Mouse (Mus musculus) heart, adult 8-10 months (tissue): ENCODE measurements at regions not wholly inside any gene's neighbourhood (a gene's known extent, or its start where the extent isn't known, plus 50 kb on each side); places are given as distances from the start of the nearest gene placed in this dataset.
A peak's percentile ranks its signal among the peaks of the same experiment; 100 is the strongest.

Experiments
- DNase-seq: peaks from one replicate; pipeline ENCODE4 v3.0.0; 2022; ENCODE audit warnings: low spot score

DNA sequence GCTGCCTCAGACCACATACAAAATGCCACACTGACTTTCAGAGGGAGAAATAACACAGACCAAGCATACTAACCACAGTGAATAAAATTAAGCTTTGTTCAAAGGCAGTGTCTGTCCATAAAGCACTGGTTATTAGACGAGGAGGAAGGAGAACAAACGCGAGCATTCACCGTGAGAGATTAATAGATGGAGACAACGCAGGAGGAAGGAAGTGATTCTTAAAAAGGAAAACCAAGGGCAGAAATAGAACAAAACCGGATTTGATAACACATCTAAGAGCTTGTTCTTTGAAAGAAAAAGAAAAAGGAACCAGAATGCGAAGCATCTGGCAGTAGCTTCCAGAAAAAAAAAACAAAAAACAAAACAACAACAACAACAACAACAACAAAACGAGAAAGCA is 86.3 kb upstream of the Irs2 start:
- no peak for DNase-seq

DNA sequence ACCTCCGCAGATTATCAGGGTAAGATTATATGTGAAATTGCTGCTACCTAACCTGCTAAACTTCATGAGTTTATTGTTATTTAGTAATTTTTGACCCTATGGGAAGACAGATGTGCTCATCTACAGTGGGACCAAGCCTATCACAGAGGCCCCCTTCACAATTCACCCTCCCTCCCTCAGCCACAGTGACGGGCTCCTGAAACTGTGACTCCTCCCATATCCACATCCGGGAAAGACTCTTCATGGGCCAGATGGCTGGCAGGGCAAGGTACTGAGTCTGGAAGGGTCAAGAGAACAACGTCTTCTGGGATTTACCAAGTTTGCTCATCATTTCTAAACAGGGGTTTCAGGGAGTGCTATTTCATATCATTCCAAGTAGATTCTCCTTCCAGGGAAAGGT is 84.1 kb upstream of the Irs2 start:
- DNase-seq: no peak

DNA sequence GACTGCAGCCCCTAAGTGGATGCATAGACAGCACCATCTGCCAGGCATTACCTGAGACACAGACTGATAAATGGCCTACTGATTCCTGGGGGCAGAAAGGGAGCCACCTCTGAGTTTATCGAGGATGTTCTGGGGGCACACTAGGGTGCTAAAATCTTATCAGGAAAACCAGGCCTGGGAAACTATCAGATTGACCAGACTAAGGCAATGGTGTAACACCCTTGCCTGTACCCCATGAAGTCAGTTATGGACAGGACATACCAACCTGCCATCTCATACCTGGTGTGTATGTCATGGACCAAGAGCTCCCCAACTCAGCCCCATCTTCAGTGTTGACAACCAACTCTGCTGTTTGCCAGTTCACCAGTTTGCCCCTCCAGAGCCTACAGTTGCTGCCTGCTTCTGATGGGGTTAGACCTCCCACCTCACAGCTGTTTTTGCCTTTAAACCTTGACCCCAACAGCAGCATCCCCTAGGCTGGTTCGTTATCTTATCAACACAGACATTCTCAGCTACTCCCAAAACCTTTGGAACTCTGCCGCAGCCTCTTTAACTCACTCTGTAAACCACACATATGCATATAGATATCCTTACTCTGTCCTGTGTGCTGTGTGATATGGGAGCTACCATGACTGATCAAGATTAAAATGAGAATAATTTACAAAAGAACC is 83.6 kb upstream of the Irs2 start:
- no peak for DNase-seq

DNA sequence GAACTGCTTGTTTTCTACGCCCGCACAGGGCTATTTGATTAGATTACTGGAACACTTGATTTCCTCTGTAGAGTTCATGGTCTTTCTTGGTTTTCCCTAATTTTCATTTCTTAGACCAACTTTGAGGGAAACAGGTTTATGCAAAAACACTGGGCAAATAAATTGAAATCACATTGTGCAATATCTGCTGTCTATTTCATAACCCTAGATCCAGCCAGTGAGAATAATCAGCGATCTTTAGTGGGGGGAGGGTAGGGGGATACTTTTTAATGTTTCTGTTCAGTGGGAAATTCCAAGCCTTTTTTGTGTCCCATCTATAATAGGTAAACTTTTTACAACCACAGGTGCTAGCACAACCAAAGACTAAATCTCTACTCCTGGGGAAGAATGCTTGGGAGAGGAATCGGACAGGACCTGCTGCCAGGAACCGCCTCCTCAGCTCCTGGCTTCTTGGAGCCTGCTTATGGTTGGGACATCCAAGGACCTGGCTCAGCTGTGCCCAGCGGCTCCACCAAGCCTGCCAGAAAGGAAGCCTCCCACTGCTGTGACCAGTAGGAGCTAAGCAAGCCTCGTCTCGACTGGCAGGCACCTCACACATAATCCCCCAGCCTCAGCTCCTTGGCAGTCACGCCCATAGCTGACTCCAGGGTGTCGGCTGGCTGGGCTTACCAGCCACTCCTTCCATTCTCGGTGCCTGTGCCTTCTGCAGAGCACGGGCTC is 80.8 kb upstream of the Irs2 start:
- peak; percentile 49 for DNase-seq

DNA sequence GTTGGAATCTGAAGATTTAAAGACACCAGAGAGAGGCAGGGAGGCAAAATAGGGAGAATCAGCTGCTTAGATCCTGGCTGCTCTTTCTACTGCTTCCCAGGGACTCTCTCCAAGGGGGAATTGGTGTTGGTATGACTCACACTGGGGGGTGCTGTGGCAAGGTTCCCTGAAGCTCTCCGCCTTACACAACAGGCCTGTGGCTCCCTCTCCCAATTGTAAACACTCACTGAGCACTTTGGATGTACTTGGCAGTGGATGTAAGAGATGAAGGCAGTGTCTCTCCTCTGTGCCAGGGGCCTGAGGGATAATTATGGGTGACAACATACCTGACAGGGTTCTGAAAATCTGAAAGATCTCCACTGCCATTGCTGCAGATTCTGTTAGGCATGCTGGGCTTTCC is 77.0 kb upstream of the Irs2 start:
- DNase-seq: peak; percentile 46

DNA sequence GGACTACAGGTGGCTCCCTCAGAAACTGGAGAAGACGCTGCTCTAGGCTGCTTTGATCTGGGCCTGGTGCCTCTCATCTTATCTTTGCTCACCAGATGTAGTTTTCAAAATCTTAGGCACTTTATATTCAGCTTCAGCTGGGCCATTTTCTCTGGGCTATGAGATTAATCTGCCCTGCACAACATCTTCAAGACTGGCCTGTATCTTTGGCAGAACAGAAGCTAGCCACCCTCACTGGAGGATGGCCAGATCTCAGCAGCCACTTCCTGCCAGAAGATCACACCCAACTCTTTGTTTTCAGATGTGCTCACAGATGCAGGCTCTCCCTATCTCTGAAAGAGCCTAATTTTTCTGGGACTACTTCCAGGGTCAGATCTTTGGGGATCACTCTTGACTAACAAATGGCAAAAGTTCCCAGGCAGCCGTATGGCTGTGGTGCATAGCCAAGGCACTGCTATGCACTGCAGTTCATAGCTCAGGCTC is 75.8 kb upstream of the Irs2 start:
- peak; percentile 65 for DNase-seq

DNA sequence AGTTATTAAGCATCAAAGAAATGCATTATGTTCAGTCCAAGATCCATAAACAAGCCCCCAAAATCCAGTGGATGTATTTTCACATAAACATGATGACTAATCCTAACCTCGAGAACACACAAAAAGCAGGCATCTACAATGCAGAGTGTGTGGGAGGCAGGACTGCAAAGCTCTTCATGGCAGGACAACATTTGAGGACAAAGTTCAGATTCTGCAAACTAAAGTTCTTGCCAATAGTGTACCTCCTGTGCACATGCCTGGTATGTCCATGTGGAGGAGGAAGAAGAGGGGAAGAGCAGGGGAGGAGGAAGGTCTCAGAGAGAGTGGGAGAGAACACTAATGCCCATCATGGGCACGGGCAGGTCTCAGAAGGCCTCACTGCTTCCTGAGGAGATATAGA is 72.6 kb upstream of the Irs2 start:
- DNase-seq: no peak

DNA sequence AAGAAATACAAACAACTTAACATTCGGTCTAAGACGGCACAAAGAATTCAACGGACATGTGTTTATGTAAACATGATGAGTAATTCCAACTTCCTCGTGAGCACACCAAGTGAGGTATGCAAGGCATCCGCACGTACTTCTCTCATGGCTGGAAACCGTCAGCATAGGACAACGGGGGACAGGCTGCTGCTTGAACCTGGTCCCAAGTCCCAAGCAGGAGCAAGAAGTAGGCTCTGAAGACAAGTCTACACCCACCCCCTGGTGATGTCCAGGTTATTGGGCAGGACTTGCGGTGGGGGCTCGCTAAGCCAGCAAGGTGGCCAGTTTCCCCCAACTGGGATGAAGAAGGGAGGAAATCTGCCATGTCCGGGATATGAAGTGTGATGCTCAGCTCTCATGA is 71.5 kb upstream of the Irs2 start:
- no peak for DNase-seq

DNA sequence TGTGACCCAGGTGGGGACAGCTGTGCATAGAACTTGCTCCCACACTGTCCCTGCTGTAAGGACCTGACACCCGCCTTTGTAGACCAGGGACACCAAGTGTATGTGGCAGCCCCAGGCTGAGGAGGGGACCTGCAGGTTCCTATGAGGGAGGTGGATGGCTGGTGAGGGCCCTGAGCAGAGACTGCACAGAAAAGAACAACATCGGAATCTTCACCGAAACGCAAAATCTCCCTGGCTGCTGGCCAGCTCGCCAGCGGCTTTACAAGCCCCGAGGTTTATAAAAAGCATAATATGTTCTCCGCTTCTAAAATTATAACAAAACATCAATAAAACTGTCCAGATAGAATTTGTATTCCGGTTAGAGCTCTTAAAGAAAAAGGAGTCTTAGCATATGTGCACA is 68.9 kb upstream of the Irs2 start:
- no peak for DNase-seq

DNA sequence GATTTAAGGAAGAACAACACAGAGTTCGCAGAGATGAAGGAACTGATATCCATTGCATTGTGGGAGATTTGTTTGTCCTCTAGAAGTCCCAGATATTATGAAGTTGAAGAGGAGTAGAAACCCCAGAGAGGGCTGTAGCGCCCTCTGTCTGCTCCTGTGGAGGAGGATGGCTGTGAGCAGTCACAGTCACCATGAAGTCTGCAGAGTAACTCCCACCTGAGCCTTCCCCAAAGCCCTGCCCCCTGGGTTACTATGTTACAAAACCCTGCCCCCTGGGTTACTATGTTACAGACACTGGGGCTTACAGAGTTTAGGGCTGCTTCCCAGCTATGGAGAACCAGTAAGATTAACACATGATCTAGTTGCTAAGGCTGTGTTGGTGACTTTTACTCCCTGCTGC is 62.9 kb upstream of the Irs2 start:
- DNase-seq: no peak

DNA sequence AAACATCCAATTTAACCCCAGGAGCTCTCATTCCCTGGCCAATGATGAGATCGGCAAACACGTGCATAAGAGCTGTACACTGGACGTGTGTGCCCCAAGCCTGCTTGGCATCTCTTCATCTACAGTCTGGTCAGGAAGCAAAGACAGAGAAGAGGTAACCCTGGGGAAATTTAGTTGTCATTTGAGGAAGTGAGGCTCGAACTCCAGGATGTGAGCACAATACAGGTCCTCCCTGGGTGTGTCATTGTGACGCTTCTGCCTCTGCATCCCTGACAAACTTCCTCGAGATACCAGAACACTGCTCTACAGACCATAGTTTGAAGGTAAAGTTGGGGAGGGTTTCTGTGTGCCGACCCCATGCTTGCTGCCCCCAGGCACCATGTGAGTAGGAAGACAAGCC is 59.2 kb upstream of the Irs2 start:
- no peak for DNase-seq

DNA sequence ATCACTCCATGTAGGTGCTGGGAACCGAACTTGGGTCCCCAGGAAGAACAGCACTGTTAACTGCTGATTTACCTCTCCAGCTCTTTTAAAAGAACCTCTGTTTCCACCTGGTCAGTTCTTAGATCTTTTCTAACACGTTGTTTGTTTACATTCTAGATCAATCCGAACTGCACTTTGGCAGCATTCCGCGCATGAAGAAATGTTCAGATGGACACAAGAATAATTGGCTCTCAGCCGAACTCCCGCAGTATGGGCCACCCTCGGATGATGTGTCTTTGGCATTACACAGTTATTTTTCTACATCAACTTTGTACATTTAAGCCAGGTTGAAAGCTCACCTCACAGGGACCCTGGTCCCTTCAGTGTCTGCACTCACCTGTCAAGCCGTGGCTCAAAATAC is 57.7 kb upstream of the Irs2 start:
- no peak for DNase-seq

DNA sequence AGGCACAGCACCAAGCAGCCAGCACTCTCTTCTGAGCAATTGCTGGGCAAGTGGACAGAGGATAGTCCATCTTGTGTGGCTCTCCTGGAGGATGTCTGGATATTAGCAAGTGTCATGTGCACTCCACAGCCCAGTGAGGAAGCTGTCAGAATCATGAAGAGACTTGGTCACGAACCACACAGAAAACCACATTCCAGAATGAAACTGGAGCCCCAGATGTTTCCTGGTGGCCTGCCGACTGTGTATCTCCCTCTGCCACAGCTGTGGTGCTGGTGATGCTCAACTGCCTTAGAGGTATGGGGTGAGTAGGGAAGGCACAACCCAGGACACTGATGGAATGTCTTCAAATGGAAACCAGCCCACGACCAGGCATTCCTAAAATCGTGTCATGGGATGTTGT is 57.0 kb upstream of the Irs2 start:
- no peak for DNase-seq

DNA sequence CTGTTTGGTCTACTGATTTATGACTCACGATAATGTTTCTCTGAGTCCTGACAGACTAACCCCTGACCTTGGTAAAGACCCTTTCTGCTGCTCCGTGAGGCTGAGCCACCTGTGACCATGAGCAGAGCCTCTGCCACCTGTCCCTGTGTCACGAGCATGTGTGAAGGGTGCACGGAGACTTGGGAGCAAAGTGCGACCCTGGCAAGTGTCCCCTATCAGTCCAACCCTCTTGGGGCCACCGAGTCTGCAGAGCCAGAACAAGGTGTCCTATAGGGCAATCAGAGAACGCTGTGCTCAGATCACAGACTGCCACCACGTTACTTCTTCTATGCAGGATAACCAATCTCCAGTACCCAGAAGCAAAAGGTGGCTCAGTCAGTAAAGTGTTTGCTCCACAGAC is 54.8 kb upstream of the Irs2 start:
- DNase-seq: no peak

DNA sequence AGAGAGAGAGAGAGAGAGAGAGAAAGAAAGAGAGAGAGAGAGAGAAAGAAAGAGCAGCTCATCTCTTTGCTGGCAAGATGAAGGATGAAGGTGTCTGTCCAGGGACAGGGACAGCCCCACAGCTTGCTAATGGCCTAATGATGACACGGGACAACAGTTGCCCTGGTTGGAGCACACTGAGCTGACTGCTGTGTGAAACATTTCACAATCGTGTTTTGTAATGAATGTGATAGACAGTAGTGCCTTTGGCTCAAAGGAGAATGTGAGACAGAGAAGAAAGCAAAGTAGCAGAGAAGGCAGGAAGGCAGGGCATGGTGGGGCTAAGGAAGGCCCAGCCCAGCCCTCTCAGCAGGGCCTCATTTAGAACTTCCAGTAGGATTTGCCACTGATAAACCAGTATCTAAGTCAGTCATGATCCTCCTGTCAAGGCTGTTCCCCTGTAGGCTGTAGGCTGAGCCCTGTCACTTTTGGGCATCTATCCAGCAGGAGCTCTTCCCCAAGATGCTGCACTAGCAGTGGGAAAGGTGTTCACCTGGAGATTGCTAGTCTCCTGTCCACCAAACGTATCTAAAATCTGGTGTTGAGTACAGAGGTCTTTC is 54.2 kb upstream of the Irs2 start:
- DNase-seq: no peak

DNA sequence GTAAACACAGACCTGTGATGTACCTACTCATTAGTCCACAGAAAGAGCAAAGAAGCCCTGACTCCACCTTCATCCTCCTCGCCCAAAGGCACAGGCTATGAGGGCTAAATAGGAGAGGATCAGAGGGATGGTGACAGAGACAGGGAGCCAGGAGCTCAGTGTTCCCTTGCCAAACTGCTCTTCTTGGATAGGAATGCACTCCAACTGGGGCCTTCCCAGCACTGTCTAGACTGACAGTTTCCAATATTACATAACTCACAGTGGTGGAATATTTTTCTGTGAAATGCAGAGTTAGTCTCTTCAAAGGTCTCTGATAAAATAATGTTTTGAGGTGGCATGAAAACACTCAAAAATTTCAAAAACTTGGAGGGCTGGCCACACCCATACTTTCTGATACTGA is 53.5 kb upstream of the Irs2 start:
- no peak for DNase-seq

DNA sequence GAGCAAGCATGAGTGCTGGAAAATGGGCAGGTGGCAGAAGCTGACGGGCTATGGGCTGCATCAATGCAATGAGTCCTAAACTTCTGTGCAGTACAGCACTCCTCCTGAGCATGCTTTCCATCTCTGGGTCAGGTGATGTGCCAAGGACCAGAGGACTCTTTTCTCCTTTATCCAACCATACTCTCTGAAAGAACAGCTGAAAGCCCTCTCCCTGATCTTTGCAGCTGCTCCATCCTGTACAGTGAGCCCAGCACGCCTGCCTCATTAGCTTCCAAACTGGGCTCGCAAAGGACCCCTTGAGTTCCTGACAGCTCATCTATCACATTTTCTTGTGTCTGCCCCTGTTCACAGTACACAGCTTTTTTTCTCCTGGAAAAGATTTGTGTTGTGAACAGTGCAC is 52.3 kb upstream of the Irs2 start:
- no peak for DNase-seq

DNA sequence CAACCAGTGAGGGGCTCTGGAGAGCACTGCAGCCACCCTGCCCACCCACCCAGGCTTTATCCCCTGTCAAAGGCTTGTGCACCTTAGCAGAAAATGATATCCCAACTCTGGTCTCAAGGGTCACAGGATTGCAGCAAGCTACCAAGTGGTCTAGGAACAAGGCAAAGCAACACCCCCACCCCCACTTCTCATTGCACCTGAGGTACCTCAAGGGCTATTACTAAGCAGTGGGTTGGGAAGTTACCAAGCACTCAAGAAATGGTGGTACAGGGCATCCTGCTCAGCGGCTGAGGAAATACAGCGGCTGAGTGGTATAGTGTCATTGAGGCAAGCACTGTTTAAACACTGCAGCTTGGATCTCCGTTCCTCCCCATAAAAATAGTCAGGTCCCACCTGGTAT is 50.1 kb upstream of the Irs2 start:
- DNase-seq: no peak
